Mouse (Mus musculus) brown adipose tissue, adult 24 weeks (tissue): ENCODE measurements around the gene Srgap2. TPM values are rescaled to one million over a fixed set of nuclear protein-coding genes. Genes with fewer than 3 reads are reported as not detected.
"Not testable (repeated sequence)": the region's sequence is repeated elsewhere in the genome, so short reads cannot be mapped to it uniquely, and the experiment has no call there.

ENCODE experiments used
- H3K27ac ChIP-seq: fragments of 200-500 bp; replicated peaks from 2 replicates; pipeline ENCODE4 v1.5.1; 2012; ENCODE audit warnings: low read depth, mild to moderate bottlenecking, low read length
- H3K4me1 ChIP-seq: fragments of 200-500 bp; 2 replicates; pipeline ENCODE4 v1.6.1; 2012; ENCODE audit warnings: low read length, mixed read lengths; ENCODE audit not compliant: control insufficient read depth, insufficient read depth, insufficient read length
- H3K4me3 ChIP-seq: fragments of 200-500 bp; 2 replicates; pipeline ENCODE4 v1.5.1; 2012; ENCODE audit warnings: low read depth, mild to moderate bottlenecking, low read length, moderate library complexity; ENCODE audit not compliant: insufficient read depth
- polyA plus RNA-seq: library from polyadenylated mRNA; stranded (reverse); fragments of >200 nt; gene quantifications from 2 replicates; pipeline ENCODE4 v1.2.4, GENCODE M21; 2012; ENCODE audit not compliant: missing spikeins, insufficient read depth, insufficient read length

The Srgap2 gene
- polyA plus RNA-seq, 1 experiment, result 7.8 TPM

- H3K27ac ChIP-seq, H3K4me1 ChIP-seq, H3K4me3 ChIP-seq: not testable (repeated sequence)
Observed at GRCm38 (mm10) chr1:131329093-131329492, 198.1 kb downstream of the Srgap2 start.

GRCm38 (mm10) chr1:131327167-131327566, 200.0 kb downstream of the Srgap2 start:
- Histone ChIP-seq H3K4me3 (no peak overlapping the region), H3K27ac (no peak overlapping the region), H3K4me1 (no peaks in the 10 kb centered on the region)

- no peak overlapping the region for H3K27ac ChIP-seq
- no peaks in the 10 kb centered on the region for H3K4me1 ChIP-seq
- no peak overlapping the region for H3K4me3 ChIP-seq
Observed at GRCm38 (mm10) chr1:131324816-131325463, 202.2 kb downstream of the Srgap2 start.

- H3K4me1 ChIP-seq, result no peaks in the 10 kb centered on the region
- H3K4me3 ChIP-seq, result no peak overlapping the region
Observed at GRCm38 (mm10) chr1:131319598-131320330, 207.4 kb downstream of the Srgap2 start.

GRCm38 (mm10) chr1:131318397-131318796, 208.8 kb downstream of the Srgap2 start:
- H3K4me1 ChIP-seq, result no peaks in the 10 kb centered on the region
- no peak overlapping the region for H3K4me3 ChIP-seq
- no peak overlapping the region for H3K27ac ChIP-seq

More at GRCm38 (mm10) chr1:131319598-131320330, 207.4 kb downstream of the Srgap2 start:
- no peak overlapping the region for H3K27ac ChIP-seq

GRCm38 (mm10) chr1:131317625-131318024, 209.5 kb downstream of the Srgap2 start:
- no peak overlapping the region for H3K4me3 ChIP-seq
- no peaks in the 10 kb centered on the region for H3K4me1 ChIP-seq
- no peak overlapping the region for H3K27ac ChIP-seq

GRCm38 (mm10) chr1:131311284-131311683, 215.9 kb downstream of the Srgap2 start:
- no peak overlapping the region for H3K27ac ChIP-seq
- no peak overlapping the region for H3K4me3 ChIP-seq
- no peaks in the 10 kb centered on the region for H3K4me1 ChIP-seq

- Histone ChIP-seq H3K27ac (no peak overlapping the region), H3K4me1 (no peaks in the 10 kb centered on the region), H3K4me3 (no peak overlapping the region)
Observed at GRCm38 (mm10) chr1:131310237-131310818, 216.8 kb downstream of the Srgap2 start.

- no peak overlapping the region for H3K4me3 ChIP-seq
- peaks cover 2% of the 10 kb centered on the region for H3K4me1 ChIP-seq
- H3K27ac ChIP-seq, result no peak overlapping the region
Observed at GRCm38 (mm10) chr1:131300750-131301149, 226.4 kb downstream of the Srgap2 start.

GRCm38 (mm10) chr1:131299788-131300187, 227.4 kb downstream of the Srgap2 start:
- H3K4me3 ChIP-seq, result no peak overlapping the region
- H3K4me1 ChIP-seq, result peaks cover 2% of the 10 kb centered on the region
- no peak overlapping the region for H3K27ac ChIP-seq

- Histone ChIP-seq H3K27ac (no peak overlapping the region), H3K4me1 (peaks cover 2% of the 10 kb centered on the region), H3K4me3 (no peak overlapping the region)
Observed at GRCm38 (mm10) chr1:131299240-131299639, 227.9 kb downstream of the Srgap2 start.

- Histone ChIP-seq H3K4me1 (peaks cover 2% of the 10 kb centered on the region), H3K4me3 (no peak overlapping the region), H3K27ac (no peak overlapping the region)
Observed at GRCm38 (mm10) chr1:131298171-131298570, 229.0 kb downstream of the Srgap2 start.

GRCm38 (mm10) chr1:131296726-131297125, 230.4 kb downstream of the Srgap2 start:
- peaks cover 2% of the 10 kb centered on the region for H3K4me1 ChIP-seq
- H3K27ac ChIP-seq, result no peak overlapping the region
- H3K4me3 ChIP-seq, result no peak overlapping the region

- H3K4me1 ChIP-seq, result peaks cover under 1% of the 10 kb centered on the region; the same call in 1 of the 2 replicates
- H3K4me3 ChIP-seq, result no peak overlapping the region
- no peak overlapping the region for H3K27ac ChIP-seq
Observed at GRCm38 (mm10) chr1:131295200-131295599, 232.0 kb downstream of the Srgap2 start.

- Histone ChIP-seq H3K27ac (no peak overlapping the region), H3K4me1 (no peaks in the 10 kb centered on the region), H3K4me3 (no peak overlapping the region)
Observed at GRCm38 (mm10) chr1:131293922-131294250, 233.3 kb downstream of the Srgap2 start.
